Mouse (Mus musculus) mouse embryonic stem cell (cell line): Measurements from ENCODE around the gene Tssk6.

ENCODE experiments used
- in situ Hi-C, 2 experiments: fragments of 300-500 bp; cut with MboI; formaldehyde crosslinking; loops; 1 replicate in 1 of 2; 3 replicates in 1 of 2; pipeline ENCODE4 v1.14.3; 2019 to 2020; ENCODE audit warnings: low sequenced_read_pairs in 2 of 2, low pct_unique_long_range_greater_than_20kb in 1 of 2, mixed read lengths in 1 of 2; ENCODE audit not compliant: unreplicated experiment in 1 of 2

Tssk6 gene

DNA sequence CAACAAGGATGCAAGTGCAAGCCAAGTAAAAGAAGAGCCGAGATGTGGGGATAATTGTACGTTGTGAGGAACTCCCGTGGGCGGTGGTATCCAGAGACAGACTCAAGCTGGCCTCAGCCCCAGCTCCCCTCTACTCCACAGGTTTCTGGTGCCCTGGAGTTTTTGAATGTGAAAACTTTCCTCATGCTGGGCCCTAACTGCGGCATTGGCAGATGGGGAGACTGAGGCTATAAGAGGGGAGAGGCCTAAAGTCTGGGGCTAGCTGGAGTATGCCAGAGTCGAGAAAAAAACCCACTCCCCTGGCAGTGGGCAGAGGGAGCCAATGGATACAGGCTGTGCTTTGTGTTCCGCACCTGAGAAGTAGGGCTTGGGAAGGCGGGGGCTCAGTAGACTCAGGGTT, 2.1 kb downstream of the Tssk6 start:
- in situ Hi-C loops = no loop called here

DNA sequence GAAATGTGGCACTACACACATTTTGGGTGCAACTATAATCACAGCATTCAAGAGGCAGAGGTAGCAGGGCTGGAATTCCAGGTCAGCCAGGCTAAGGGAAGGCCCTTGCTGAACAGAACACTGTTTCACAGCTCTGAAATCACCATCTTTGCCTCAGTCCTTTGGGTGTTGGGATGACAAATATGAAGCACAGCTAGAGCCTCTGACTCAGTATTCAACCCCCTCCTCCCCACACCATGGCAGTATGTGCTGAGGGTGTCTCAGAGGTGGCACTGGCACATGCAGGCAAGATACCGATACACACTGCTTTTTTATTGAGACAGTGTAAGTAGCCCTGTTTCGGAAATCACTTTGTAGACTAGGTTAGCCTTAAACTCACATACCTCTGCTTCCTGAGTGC, 4.3 kb downstream of the Tssk6 start:
- in situ Hi-C loops = no loop called here

DNA sequence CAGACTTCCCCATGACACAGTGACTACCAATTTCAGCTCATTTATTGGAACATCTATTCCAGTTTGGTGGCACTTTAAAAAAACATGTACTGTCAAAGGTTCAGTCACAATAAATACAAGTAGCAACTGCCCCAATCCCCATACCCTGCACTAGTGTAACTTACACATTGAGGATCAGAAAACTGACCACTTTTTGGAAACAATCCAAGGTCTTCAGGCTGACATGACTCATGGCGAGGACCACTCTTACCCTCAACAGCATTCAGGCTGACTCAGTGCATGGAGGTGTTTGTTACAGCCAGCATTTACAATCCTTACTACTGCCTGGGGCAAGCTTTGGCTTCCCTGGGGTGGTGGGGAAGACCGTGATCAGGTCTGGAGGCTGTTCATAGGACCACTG, 5.1 kb downstream of the Tssk6 start:
- in situ Hi-C loops = no loop called here

DNA sequence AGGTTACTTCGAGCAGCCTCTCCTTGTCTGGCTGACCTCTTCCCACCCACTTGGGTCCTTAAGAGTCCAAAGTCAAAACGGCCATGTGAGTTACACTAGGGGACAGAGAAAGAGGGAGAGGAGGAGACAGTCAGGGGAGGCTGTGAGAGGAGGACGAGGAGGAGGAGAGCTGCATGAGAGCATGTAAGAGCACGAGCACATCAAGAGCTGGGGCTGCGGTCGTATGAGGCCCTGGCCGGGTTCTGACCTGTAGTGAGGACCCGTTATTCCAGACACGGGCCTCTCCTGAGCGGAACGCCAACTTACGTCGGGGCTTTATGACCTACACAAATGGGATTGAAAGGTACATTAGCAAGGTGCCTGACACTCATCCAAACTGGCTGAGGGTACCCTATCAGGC, 9.9 kb downstream of the Tssk6 start:
- in situ Hi-C loops = no loop called here

DNA sequence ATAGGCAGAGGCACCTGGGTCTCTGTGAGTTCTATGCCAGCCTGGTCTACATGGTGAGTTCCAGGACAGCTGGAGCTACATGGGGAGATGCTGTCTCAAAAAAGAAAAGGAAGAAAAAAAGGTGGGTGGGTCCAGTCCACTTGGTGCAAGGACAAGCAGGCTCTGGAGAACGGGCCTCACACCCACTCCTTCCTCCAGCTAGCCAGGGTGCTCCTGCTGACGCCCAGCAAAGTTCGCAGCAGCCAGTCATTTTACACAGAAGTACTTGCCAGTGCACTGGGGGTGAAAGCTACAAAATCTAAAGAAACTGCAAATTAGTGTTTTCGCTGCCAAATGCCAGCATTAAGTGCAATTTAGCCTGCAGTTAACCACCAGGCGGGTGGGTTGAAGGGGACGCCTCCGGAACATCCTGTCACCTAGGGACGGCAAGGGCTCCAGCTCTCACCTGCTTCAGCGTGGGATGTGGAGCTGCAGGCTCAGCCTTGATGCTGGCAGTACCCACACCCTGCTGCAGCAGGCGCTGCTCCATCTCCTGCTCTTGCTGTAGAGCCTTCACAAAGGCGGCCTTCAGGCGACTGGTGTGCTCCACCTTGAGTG, 10.6 kb downstream of the Tssk6 start:
- in situ Hi-C loops = no loop called here

DNA sequence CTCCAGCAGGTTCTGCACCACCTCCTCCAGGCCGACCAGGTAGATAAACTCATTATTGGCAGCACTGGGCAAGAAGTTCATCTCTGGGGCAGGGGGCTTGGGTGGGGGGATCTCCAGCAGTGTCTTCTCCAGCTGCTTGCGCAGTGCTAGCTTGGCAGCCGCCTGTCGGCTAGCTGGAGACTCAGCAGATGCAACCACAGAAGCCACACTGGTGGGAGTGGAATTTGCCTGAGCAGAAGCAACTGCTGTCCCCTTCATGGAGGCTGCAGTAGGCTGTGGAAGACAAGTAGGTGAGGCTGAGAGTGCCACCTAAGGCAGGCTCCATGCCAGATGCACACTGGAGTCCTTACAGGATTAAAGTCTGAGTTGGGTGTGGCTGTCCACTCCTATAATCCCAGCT, 12.5 kb downstream of the Tssk6 start:
- in situ Hi-C loops = no loop called here

DNA sequence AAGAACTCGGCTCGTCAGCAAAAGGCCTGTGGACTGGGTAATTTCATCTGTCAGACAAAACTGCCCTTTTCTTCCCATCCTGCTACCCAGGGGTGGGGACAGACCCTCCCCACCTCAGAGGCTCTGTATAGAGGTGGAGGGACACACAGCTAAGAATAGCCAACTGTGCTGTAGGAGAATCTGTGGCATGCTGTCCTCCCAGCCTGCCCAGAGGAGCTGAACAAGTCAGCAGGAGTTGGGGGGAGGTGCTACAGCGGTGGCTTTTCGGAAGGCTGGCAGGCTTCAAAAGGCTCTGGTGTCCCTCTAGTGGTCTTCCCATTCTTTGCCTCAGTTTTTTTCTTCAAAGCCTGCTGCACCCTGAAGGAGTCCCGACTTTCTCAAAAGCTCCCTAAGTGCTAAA, 13.8 kb downstream of the Tssk6 start:
- in situ Hi-C loops = loop anchor here in 1 of 2 experiments (5.0 kb wide), 1 partner anchor 82 kb away; the partner anchor contains the start of gene Gatad2a

DNA sequence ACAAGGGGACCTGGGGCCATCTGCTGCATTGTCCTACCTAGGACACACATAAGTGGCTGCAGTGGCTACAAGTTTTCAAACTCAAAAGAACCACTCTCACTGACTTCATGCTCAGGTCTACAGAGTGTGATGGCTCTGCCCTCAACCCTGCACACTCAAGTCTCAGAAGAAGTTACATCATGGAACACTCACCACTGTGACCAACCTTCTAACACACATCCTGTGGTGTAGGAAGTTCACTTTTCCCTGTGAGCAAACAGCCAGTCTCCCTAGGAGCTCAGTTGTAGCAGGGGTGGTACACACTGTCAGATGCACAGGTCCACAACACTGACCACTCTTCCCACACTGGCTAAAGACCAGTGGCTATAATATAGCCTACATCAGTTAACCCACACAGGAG, 16.5 kb downstream of the Tssk6 start:
- in situ Hi-C loops = loop anchor here in 1 of 2 experiments (5.0 kb wide), 1 partner anchor 79 kb away; the partner anchor contains the start of gene Gatad2a

DNA sequence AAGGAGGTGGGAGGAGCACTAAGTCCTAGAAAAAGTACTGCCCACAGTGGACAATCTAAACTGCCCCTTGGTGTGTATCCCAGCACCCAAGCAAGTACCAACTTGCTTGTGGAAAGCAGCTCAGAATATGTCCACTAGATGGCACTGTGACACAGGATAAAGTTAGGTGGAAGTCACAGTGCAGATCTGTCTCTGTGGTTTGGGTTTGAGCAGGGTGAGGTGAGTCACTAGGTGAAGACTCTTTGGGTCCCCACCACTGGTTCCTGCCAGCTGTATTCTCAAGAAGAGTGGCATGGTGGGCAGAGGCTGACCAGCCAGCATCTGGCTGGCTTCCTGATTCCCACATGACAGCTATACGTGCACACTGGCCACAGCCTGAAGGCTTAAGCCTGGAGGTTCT, 17.0 kb downstream of the Tssk6 start:
- in situ Hi-C loops = loop anchor here in 1 of 2 experiments (5.0 kb wide), 1 partner anchor 78 kb away; the partner anchor contains the start of gene Gatad2a

DNA sequence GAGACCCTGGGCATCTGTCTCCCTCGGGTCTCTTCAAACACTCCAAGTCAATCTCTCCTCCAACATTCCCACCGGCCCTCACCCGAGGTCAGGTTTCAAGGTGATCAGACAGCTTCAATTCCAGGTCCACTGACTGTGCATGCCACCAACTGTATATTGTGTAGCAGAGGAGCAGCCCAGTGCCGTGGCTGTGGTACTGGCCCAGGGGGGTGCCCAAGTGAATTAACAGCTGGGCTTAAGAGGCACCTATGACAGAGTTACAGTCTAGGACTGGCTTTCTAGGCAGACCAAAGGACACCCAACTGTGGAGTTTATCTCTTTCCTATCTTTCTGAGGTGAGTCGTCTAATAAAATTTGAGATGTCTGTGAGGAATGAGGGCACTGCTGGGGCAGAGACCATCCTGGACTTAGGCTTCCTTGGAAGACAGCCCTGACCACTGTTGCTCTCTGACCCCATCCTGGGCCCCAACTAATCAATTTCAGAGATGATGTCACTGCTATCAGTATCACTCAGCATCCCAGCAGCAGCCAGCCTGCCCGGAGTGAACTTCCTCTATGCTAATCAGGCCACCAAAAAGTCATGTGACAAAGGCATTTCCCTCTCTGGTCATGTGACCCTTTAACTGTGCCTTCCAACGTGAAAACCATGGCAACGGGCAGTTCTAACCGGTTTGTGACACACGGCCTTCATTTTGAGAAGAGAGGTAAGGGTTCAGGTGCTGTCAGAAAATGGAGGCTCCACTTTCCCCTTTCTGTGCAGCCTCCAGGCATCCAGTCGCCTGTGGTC, 18.1 kb downstream of the Tssk6 start:
- in situ Hi-C loops = loop anchor here in 1 of 2 experiments (5.0 kb wide), 1 partner anchor 77 kb away; the partner anchor contains the start of gene Gatad2a

DNA sequence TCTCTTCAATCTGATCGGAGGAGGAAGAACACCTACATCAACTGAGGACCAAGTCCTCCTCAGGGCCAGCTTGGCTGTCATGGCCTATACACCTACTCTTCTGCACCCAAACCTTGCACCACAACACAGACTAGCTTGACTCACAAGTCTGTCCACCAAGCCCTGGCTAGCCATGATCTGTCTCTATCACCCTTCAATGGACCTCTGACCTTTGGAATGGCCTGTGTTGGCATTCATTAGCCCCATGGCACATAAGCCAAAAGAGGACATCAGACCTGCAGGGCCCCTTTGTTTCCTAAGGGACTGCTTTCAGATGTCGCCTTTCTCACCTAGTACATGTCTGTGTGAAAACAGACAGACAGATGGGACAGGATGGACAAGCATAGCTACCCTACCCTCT, 19.2 kb downstream of the Tssk6 start:
- in situ Hi-C loops = no loop called here

DNA sequence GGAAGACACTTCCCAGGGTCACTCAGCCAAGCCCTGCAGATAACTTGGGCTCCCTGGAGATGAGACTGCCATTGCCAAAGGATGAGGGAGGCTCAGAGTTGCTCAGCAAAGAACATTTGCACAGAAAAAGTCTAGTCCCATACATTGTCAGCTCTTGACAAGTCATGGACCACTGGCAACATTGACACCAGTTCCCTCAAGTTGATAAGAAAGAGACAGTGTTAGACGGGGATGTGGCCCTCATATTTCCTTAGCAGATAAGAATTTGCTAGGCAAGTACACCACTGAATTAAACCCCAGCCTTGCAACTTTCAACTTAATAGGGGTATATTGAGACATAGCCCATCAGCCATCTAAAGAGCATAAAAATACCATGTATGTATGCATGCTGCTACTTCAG, 22.0 kb downstream of the Tssk6 start:
- in situ Hi-C loops = no loop called here

DNA sequence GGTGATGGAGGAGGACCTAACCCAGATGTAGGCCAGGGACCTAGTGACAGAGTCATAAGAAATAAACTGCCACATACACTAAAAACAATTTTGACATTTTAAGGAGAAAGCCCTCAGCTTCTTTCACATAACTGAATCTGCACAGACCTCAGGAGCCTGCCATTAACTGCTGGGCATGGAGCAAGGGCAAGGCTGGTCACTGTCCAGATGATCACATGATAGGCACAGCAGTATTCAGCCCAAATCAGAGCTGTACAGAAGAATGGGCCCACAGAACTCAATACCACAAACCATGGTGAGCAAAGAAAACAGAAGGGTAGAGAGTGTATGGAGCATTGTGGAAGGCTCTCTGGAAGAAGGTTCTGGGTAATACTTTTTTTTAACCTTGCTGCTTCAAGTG, 24.9 kb downstream of the Tssk6 start:
- in situ Hi-C loops = no loop called here

DNA sequence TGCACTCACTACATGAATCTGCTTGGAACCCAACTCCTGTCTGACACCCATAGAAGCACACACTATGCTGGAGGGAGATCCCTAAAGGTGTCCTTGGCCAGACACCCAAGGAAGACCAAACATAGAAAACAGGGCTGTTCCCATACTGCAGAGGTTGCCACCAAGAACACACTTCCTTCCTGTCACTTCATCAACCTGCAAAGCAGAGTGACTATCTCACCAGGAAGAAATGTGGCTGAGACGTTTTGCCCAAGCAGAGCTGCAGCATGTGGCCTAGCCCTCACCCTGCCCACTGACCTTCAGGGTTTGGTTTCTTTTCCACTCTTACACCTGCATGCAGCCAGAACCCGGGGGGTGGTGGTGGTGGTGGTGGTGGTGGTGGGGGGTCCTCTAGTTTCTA, 31.8 kb downstream of the Tssk6 start:
- in situ Hi-C loops = no loop called here

DNA sequence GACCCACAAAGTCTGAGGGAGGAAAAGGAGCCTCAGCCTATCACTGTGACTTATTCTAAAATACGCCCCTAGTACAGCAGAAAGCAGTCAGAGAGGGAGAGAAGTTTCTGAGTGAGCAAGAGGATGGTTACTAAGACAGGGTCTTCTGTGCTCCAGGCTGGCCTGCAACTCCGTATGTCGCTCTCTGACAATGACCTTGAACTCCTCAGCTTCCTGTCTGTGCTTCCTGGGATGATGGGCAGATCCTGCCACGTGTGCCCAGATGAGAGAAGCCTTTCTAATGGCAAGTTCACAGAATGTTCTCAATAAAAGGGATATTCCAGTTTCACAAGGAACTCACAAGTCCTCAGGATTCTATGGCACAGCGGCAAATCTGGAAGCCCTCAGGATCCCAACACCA, 32.6 kb downstream of the Tssk6 start:
- in situ Hi-C loops = no loop called here

DNA sequence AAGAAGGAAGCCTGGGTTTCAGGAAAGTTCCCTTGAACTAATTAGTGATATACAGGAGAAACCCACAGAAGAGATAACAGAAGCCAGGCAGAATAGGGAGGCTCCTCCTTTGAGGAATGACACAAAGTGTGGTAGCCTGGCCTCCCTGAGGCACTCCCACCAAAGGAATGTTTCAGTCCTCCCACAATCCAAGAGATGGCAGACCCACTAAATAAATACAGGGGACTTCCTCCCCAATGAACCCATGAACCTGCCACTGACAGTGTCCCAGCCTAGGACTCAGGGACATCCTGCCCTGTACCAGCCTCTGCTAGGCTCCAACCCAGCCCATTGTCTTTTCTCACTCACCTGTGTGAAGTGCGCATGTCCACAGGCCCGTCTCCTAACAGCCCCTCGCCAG, 33.4 kb downstream of the Tssk6 start:
- in situ Hi-C loops = no loop called here

DNA sequence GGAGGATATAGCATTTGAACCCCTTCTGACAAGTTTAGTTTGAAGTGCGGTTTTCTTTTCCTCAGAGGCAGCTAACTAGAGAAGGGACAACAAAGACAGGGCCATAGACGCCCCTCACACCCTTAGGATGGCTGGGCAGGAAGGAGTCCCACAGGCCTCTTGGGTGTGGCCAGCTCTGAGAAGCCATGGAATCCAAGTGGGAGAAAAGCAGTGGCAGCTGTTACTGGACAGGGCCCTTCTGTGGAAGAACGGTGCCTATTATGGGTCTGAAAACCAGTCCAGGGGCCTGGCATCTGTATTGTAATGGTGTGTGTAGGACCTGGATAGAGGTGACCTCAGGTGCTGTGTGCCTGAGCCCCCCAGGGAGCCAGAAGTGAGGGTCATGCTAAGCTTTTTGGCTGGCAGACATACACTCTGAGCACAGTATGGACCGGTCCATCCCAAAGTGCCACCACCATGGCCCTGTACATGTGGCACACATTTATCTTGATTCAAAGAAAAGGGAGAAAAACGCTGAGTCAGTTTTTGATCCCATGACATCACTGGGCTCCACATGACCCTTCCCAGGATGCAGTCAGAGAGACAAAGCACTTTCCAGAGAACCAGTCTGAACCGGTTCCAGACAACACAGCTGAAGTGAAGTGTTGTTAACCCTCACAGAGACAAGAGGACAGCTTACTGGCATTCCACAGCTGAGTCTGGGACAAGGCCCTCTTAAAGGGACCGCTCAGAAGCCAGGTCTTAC, 34.2 kb downstream of the Tssk6 start:
- in situ Hi-C loops = no loop called here

DNA sequence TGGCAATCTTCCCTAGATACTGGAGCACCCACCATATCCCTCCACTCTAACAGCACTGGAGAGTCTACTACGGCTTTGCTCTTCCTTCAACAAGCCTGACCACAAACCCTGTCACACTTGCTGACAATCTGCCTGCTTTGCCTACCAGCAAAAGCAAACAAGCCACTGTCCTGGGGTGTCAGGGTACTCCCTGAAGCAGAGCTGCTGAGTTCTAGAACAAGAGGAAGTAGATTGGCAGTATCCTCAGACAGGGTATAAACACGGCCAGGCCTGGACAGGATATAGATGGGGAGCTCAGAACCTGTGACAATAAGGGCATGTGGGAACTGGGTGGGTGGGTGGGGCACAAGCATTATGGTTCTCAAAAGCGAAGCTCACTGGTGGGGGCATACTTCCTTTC, 35.5 kb downstream of the Tssk6 start:
- in situ Hi-C loops = no loop called here

DNA sequence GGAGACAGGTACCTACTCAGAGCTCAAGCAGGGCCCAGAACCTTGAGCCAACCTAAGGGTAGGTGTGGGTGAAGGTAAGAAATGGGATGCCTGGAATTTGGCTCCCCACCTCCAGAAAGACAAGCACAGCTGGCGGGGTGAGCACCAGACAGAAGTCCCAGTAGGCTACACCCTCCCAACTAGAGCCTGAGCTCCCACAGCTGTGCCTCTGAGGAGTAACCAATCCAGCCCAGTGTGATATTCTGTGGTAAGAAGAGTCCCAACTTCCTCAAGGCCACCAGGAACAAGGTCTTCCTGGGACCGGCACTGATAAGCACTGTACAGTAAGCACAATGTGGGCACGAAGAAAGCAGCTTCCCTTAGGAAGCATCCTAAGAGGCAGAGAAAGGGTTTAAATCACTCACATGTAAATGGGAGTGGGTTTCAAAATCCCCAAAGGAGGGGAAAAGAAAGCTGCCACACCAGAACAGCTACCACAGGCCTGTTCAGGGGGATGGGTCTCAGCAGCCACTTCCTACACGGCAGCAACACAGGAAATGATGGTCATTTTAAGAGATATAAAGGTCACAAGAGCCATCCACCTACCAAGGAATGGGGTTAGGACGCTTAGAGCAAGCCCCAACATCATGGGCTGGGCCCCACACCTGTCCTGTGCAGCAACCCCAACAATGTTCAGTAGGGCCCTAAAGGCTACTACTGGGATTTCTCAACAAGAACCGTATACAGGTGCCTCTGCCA, 36.4 kb downstream of the Tssk6 start:
- in situ Hi-C loops = no loop called here
